Mouse (Mus musculus): Measurements from ENCODE around the gene Ehd4.

GRCm38 (mm10) chr2:120107446-120107845 lies 47.0 kb downstream of the Ehd4 start:
- no peak for TF ChIP-seq GATA1 (IDR thresholded peaks at IDR 0.05; ENCODE audit: borderline replicate concordance, low read length)
- TF ChIP-seq FLI1 (IDR thresholded peaks at IDR 0.05; ENCODE audit: low read length) = no peak

Data from megakaryocyte, embryonic 14.5 days (primary cell).